Mouse (Mus musculus): ENCODE measurements around the gene Ercc6. TPM values are rescaled to one million over a fixed set of nuclear protein-coding genes. Genes with fewer than 3 reads are reported as not detected.

The Ercc6 gene
- polyA plus RNA-seq, 1 experiment from 2014 or later: 12.9 TPM

GRCm38 (mm10) chr14:32617253-32617652 is 103.9 kb downstream of the Ercc6 start:
- ATAC-seq (no peak), DNase-seq (ENCODE audit: low spot score) (no peak)
- no peak overlapping the region for H3K9ac ChIP-seq (replicated peaks; ENCODE audit: low read depth)
- no peak overlapping the region for H3K4me2 ChIP-seq (replicated peaks; ENCODE audit: low read depth, low read length)
- H3K4me3 ChIP-seq (ENCODE audit: low read depth, low read length): no peak overlapping the region
- no peaks in the 10 kb centered on the region for H3K36me3 ChIP-seq (ENCODE audit: insufficient read depth, low read length)
- TF ChIP-seq CTCF (IDR thresholded peaks at IDR 0.05) (no peak), EP300 (IDR thresholded peaks at IDR 0.05) (no peak)
- H3K27ac ChIP-seq (ENCODE audit: low read length): no peak overlapping the region
- 79% methylated on average over 5 of the region's 5 CpGs for WGBS
- no peaks in the 10 kb centered on the region for H3K4me1 ChIP-seq (ENCODE audit: insufficient read depth, low read depth, low read length)
- no peaks in the 10 kb centered on the region for H3K9me3 ChIP-seq (ENCODE audit: low read length)
- H3K27me3 ChIP-seq (replicated peaks; ENCODE audit: insufficient read depth, low read length): no peaks in the 10 kb centered on the region

- DNase-seq (ENCODE audit: low spot score) (no peak), ATAC-seq (no peak)
- Histone ChIP-seq H3K4me3 (ENCODE audit: low read depth, low read length) (no peak overlapping the region), H3K27me3 (replicated peaks; ENCODE audit: insufficient read depth, low read length) (no peaks in the 10 kb centered on the region), H3K9me3 (ENCODE audit: low read length) (no peaks in the 10 kb centered on the region), H3K27ac (ENCODE audit: low read length) (no peak overlapping the region), H3K36me3 (ENCODE audit: insufficient read depth, low read length) (no peaks in the 10 kb centered on the region), H3K4me1 (ENCODE audit: insufficient read depth, low read depth, low read length) (no peaks in the 10 kb centered on the region), H3K9ac (replicated peaks; ENCODE audit: low read depth) (no peak overlapping the region), H3K4me2 (replicated peaks; ENCODE audit: low read depth, low read length) (no peak overlapping the region)
- WGBS: 62% methylated on average over 3 of the region's 3 CpGs
- no peak for TF ChIP-seq CTCF (IDR thresholded peaks at IDR 0.05)
- TF ChIP-seq EP300 (IDR thresholded peaks at IDR 0.05): no peak
Measured at GRCm38 (mm10) chr14:32624245-32624644, 110.9 kb downstream of the Ercc6 start.

GRCm38 (mm10) chr14:32624811-32625210 is 111.5 kb downstream of the Ercc6 start:
- DNase-seq (ENCODE audit: low spot score) (no peak), ATAC-seq (no peak)
- no peaks in the 10 kb centered on the region for H3K9me3 ChIP-seq (ENCODE audit: low read length)
- H3K4me1 ChIP-seq (ENCODE audit: insufficient read depth, low read depth, low read length): no peaks in the 10 kb centered on the region
- TF ChIP-seq CTCF (IDR thresholded peaks at IDR 0.05) (no peak), EP300 (IDR thresholded peaks at IDR 0.05) (no peak)
- H3K27me3 ChIP-seq (replicated peaks; ENCODE audit: insufficient read depth, low read length): no peaks in the 10 kb centered on the region
- no peaks in the 10 kb centered on the region for H3K36me3 ChIP-seq (ENCODE audit: insufficient read depth, low read length)
- no peak overlapping the region for H3K27ac ChIP-seq (ENCODE audit: low read length)
- no peak overlapping the region for H3K4me3 ChIP-seq (ENCODE audit: low read depth, low read length)
- 79% methylated on average over 7 of the region's 7 CpGs for WGBS
- H3K9ac ChIP-seq (replicated peaks; ENCODE audit: low read depth): no peak overlapping the region
- H3K4me2 ChIP-seq (replicated peaks; ENCODE audit: low read depth, low read length): no peak overlapping the region

- H3K36me3 ChIP-seq (ENCODE audit: insufficient read depth, low read length): no peaks in the 10 kb centered on the region
Measured at GRCm38 (mm10) chr14:32627271-32627670, 114.0 kb downstream of the Ercc6 start.

GRCm38 (mm10) chr14:32628584-32628983 is 115.3 kb downstream of the Ercc6 start:
- H3K27me3 ChIP-seq (replicated peaks; ENCODE audit: insufficient read depth, low read length): no peaks in the 10 kb centered on the region
- TF ChIP-seq CTCF (IDR thresholded peaks at IDR 0.05) (peak; percentile 45), EP300 (IDR thresholded peaks at IDR 0.05) (no peak)
- DNase-seq (ENCODE audit: low spot score): no peak
- no peaks in the 10 kb centered on the region for H3K4me1 ChIP-seq (ENCODE audit: insufficient read depth, low read depth, low read length)
- H3K36me3 ChIP-seq (ENCODE audit: insufficient read depth, low read length): no peaks in the 10 kb centered on the region
- H3K27ac ChIP-seq (ENCODE audit: low read length): no peak overlapping the region
- ATAC-seq: no peak
- no peak overlapping the region for H3K9ac ChIP-seq (replicated peaks; ENCODE audit: low read depth)
- no peak overlapping the region for H3K4me3 ChIP-seq (ENCODE audit: low read depth, low read length)
- no peaks in the 10 kb centered on the region for H3K9me3 ChIP-seq (ENCODE audit: low read length)
- H3K4me2 ChIP-seq (replicated peaks; ENCODE audit: low read depth, low read length): no peak overlapping the region
- WGBS: 46% methylated on average over 10 of the region's 10 CpGs

More at GRCm38 (mm10) chr14:32627271-32627670, 114.0 kb downstream of the Ercc6 start:
- Histone ChIP-seq H3K27ac (ENCODE audit: low read length) (no peak overlapping the region), H3K9ac (replicated peaks; ENCODE audit: low read depth) (no peak overlapping the region), H3K4me2 (replicated peaks; ENCODE audit: low read depth, low read length) (no peak overlapping the region), H3K4me1 (ENCODE audit: insufficient read depth, low read depth, low read length) (no peaks in the 10 kb centered on the region), H3K27me3 (replicated peaks; ENCODE audit: insufficient read depth, low read length) (no peaks in the 10 kb centered on the region), H3K4me3 (ENCODE audit: low read depth, low read length) (no peak overlapping the region), H3K9me3 (ENCODE audit: low read length) (no peaks in the 10 kb centered on the region)
- WGBS: 29% methylated on average over 2 of the region's 2 CpGs
- DNase-seq (ENCODE audit: low spot score): no peak
- TF ChIP-seq CTCF (IDR thresholded peaks at IDR 0.05): no peak
- TF ChIP-seq EP300 (IDR thresholded peaks at IDR 0.05): no peak
- ATAC-seq: no peak

Other genes with a start within 250 kb of the Ercc6 start
- 1.1 and 1.2 TPM in 2 replicates for gene Ogdhl, start 191.5 kb upstream of the Ercc6 start, polyA plus RNA-seq (2015; fragmentation: Nextera tagmentation; extraction: Ambion mirVana)
- 7.8 and 9.5 TPM in 2 replicates for gene 1700024G13Rik, start 125.1 kb upstream of the Ercc6 start, polyA plus RNA-seq (2015; fragmentation: Nextera tagmentation; extraction: Ambion mirVana)
- 0.07 TPM in 1 of 2 replicates, not detected in the other for gene Slc18a3, start 48.7 kb upstream of the Ercc6 start, polyA plus RNA-seq (2015; fragmentation: Nextera tagmentation; extraction: Ambion mirVana)
- gene Chat, start 47.5 kb upstream of the Ercc6 start, polyA plus RNA-seq (2015; fragmentation: Nextera tagmentation; extraction: Ambion mirVana): not detected in 2 replicates
- gene Prrxl1, start 85.9 kb downstream of the Ercc6 start, polyA plus RNA-seq (2015; fragmentation: Nextera tagmentation; extraction: Ambion mirVana): 0.19 and 0.25 TPM in 2 replicates
- 0.11 and 0.15 TPM in 2 replicates for gene 3425401B19Rik, start 171.8 kb downstream of the Ercc6 start, polyA plus RNA-seq (2015; fragmentation: Nextera tagmentation; extraction: Ambion mirVana)

All from lung, postnatal 0 days (tissue).